Mouse (Mus musculus) embryo, embryonic 10.5 days (tissue): ENCODE results near the gene Lonrf2.

Source experiments
- DNase-seq: peaks from one replicate; pipeline ENCODE4 v3.0.0-alpha.2; 2015; ENCODE audit warnings: low spot score

Gene Lonrf2

DNA sequence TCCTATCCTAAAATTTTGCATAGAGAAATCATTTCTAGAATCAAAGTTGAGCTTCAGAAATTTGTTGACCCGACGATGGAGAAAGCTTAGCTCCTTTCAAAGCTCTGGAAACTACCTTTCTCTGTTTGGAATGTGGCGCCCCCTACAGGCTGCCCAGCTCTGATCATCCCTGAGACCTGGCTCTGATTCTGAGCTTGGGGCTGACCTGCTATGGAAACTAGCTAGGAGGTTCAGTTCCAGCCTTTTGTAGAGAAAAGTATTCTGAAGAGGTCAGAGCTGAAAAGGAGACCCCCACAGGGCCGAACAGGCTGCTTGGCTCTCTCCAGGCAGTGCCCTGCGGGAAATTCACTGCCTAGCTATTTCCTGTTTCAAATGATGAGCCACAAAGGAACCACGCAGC is 66.6 kb downstream of the Lonrf2 start:
- DNase-seq = peak; percentile 86

GRCm38 (mm10) chr1:38767812-38768211 is 68.7 kb downstream of the Lonrf2 start:
- peak; percentile 90 for DNase-seq

GRCm38 (mm10) chr1:38766661-38767572 is 69.6 kb downstream of the Lonrf2 start:
- peak; percentile 95 for DNase-seq

GRCm38 (mm10) chr1:38766254-38766653 is 70.3 kb downstream of the Lonrf2 start:
- no peak for DNase-seq

- DNase-seq = peak; percentile 32
Observed at GRCm38 (mm10) chr1:38763960-38764613, 72.4 kb downstream of the Lonrf2 start.

DNA sequence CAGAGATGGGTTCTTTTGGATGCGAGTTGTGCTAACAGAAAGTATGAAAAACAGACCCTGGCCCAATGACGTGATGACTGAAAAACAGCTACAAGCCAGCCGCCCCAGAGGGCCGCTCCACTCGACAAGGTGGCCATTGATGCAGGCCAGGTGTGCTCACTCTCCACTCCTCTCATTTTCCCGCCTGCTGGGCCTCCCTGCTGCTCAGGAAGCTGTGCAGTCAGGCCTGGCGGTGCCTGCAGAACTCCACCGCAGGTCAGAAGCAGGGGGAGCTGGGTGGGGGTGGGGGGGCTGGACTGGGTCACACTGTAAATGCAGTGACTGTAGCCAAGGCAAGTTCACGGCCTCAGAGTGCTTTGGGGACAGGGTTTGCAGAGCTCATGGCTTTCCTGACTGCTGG is 76.1 kb downstream of the Lonrf2 start:
- peak; percentile 41 for DNase-seq

DNA sequence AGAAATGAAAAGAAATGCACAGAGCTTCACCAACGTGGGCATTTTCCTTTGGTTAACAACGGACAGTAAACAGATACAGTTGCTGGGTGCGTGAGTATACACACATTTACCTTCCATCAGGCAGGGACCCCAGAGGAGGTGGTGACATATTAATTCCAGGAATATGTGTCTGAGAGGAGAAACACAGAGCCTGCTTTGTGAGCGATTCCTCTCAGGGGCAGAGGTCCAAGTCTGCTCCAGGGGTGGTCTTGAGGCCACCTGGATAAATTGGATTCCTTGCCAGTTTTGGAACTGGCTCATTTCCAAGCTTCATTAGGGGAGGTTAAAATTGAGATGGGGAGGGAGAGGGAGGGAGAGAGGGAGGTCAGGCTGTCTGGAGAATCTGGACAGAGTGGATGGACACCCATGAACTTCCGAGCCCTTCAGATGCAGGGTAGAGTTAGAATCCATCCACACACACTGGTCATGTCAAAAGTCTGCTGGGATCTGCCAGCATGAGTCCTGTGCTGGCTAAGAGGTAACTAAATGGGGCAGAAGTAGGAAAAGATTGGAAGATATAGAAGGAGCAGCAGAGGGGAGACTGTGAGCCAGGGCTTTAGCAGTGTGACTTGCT is 78.6 kb downstream of the Lonrf2 start:
- peak; percentile 63 for DNase-seq

GRCm38 (mm10) chr1:38743863-38744262 is 92.6 kb downstream of the Lonrf2 start:
- DNase-seq = no peak
